38 mouse cellular contexts compared by ENCODE assay signal in the genomic region with DNA sequence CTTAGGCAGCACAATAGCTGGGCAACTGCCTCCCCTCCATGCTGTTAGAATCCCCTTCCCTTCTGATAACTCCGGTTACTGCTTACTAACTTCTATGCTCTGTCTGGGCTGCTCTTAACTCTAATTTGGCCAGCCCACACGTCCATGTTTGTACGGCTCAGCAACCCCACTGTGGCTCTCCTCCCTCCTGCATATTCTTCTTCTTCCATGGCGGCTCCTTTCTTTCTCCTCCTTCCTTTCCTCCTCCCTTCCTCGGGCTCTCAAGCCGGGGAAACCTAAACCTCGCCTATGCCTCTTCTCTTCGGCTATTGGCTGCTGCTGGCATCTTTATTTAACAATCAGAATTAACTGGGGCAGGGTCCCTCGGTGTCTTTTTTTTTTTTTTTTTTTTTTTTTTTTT. TPM values are rescaled to one million over a fixed set of nuclear protein-coding genes. Genes with fewer than 3 reads are reported as not detected.
"Had no signal": no experiment of that assay in that cellular context is flagged by ENCODE, and none has a peak within 500 bp of the region (broad histone marks: within the 10 kb centered on the region; RNA-seq: fewer than 3 reads in every experiment).

No protein-coding gene starts in this region.

- H3K27ac ChIP-seq: heart, embryonic 10.5 days; hindbrain, embryonic 12.5 days; hindbrain, embryonic 14.5 days; hindbrain, postnatal 0 days; left cerebral cortex, adult 2 months; limb, embryonic 13.5 days; limb, embryonic 15.5 days; liver, embryonic 12.5 days; liver, embryonic 14.5 days had no signal

- H3K4me1 ChIP-seq: liver, embryonic 12.5 days had no signal

- H3K4me3 ChIP-seq: heart, embryonic 10.5 days; heart, embryonic 12.5 days; hindbrain, embryonic 12.5 days; layer of hippocampus, adult 2 months; left cerebral cortex, adult 2 months; limb, embryonic 13.5 days; limb, embryonic 15.5 days; liver, embryonic 12.5 days had no signal

- DNase-seq: gastrocnemius, postnatal 14 days; gastrocnemius, postnatal 36 days; heart, adult 18-20 months; heart, postnatal 10 days; kidney, adult 18-20 months; kidney, adult 8-10 months; kidney, postnatal 10 days; kidney, postnatal 25 days; kidney, postnatal 4 days; left cerebral cortex, postnatal 4 days had no signal

- H3K36me3 ChIP-seq: heart, embryonic 10.5 days; heart, embryonic 12.5 days; hindbrain, embryonic 12.5 days; limb, embryonic 13.5 days; limb, embryonic 15.5 days; liver, embryonic 12.5 days had no signal

- H3K27me3 ChIP-seq: heart, embryonic 12.5 days; hindbrain, embryonic 12.5 days; limb, embryonic 13.5 days; limb, embryonic 15.5 days; liver, embryonic 12.5 days had no signal

RNA-seq across cellular contexts. Expression of a gene that starts 52.1 kb away (rescaled TPM):
- total RNA-seq: gastrocnemius, adult 18-20 months; gastrocnemius, adult 8-10 months; gastrocnemius, postnatal 14 days; gastrocnemius, postnatal 36 days; heart, adult 18-20 months; heart, adult 8-10 months; heart, postnatal 10 days; heart, postnatal 25 days; hematopoietic stem cell, adult 5-6 weeks; hindbrain, postnatal 0 days; layer of hippocampus, adult 2 months; layer of hippocampus, postnatal 10 days; layer of hippocampus, postnatal 25 days; left cerebral cortex, adult 2 months; left cerebral cortex, postnatal 14 days; left cerebral cortex, postnatal 4 days; liver, adult 2 months had no signal
- polyA plus RNA-seq: gonadal fat pad, adult 2 months; heart, embryonic 10.5 days; heart, embryonic 12.5 days; heart, embryonic 14.5 days; heart, embryonic 16.5 days; hindbrain, embryonic 12.5 days; hindbrain, embryonic 14.5 days; hindbrain, postnatal 0 days; intestine, embryonic 14.5 days; intestine, embryonic 16.5 days; kidney, embryonic 14.5 days; kidney, embryonic 16.5 days; limb, embryonic 11.5 days; limb, embryonic 13.5 days; limb, embryonic 15.5 days; liver, adult 2 months; liver, embryonic 12.5 days; liver, embryonic 14.5 days had no signal
